Mouse (Mus musculus): Measurements from ENCODE around the gene Gm7247. TPM values are rescaled to one million over a fixed set of nuclear protein-coding genes. Genes with fewer than 3 reads are reported as not detected.
A peak's percentile ranks its signal among the peaks of the same experiment; 100 is the strongest.
"Not testable (repeated sequence)": the region's sequence is repeated elsewhere in the genome, so short reads cannot be mapped to it uniquely, and the experiment has no call there.

Gene Gm7247
- not detected in 2 replicates for total RNA-seq (2014; fragmentation: Nextera tagmentation)
- not detected in 2 replicates for total RNA-seq (2017)

GRCm38 (mm10) chr14:51361456-51361855, at the start of gene Gm7247:
TSS of gene Gm7247 (plus strand) at chr14:51361756.
- ATAC-seq (replicated peaks; ENCODE audit: poor library complexity, severe bottlenecking), result no peak

- ATAC-seq (replicated peaks; ENCODE audit: poor library complexity, severe bottlenecking), result no peak
These were observed 37.6 kb upstream of the Gm7247 start for GRCm38 (mm10) chr14:51324001-51324400.

GRCm38 (mm10) chr14:51346027-51346426, 15.5 kb upstream of the Gm7247 start:
- ATAC-seq (replicated peaks; ENCODE audit: poor library complexity, severe bottlenecking), result peak; percentile 52; the same call in 1 of the 2 replicates

- peak; percentile 59 for ATAC-seq (replicated peaks; ENCODE audit: poor library complexity, severe bottlenecking)
These were observed 3.2 kb upstream of the Gm7247 start for GRCm38 (mm10) chr14:51358111-51358982.

- no peak for ATAC-seq (replicated peaks; ENCODE audit: poor library complexity, severe bottlenecking)
These were observed 21.2 kb downstream of the Gm7247 start for GRCm38 (mm10) chr14:51382805-51383204.

- no peak for ATAC-seq (replicated peaks; ENCODE audit: poor library complexity, severe bottlenecking)
These were observed 22.8 kb downstream of the Gm7247 start for GRCm38 (mm10) chr14:51384351-51384750.

GRCm38 (mm10) chr14:51385741-51386140, 24.2 kb downstream of the Gm7247 start:
- ATAC-seq (replicated peaks; ENCODE audit: poor library complexity, severe bottlenecking), result peak; percentile 44

GRCm38 (mm10) chr14:51387768-51388167, 26.2 kb downstream of the Gm7247 start:
- no peak for ATAC-seq (replicated peaks; ENCODE audit: poor library complexity, severe bottlenecking)

GRCm38 (mm10) chr14:51388222-51388621, 26.7 kb downstream of the Gm7247 start:
- no peak for ATAC-seq (replicated peaks; ENCODE audit: poor library complexity, severe bottlenecking)

- ATAC-seq (replicated peaks; ENCODE audit: poor library complexity, severe bottlenecking), result no peak
These were observed 49.0 kb downstream of the Gm7247 start, which contains the start of gene Vmn2r88 for GRCm38 (mm10) chr14:51410520-51410919. TSS of gene Vmn2r88 (plus strand) at chr14:51410820.

GRCm38 (mm10) chr14:51423885-51424284, 62.3 kb downstream of the Gm7247 start:
- ATAC-seq (replicated peaks; ENCODE audit: poor library complexity, severe bottlenecking), result no peak

GRCm38 (mm10) chr14:51430138-51430537, 68.6 kb downstream of the Gm7247 start:
- ATAC-seq (replicated peaks; ENCODE audit: poor library complexity, severe bottlenecking), result not testable (repeated sequence)

GRCm38 (mm10) chr14:51434546-51434945, 73.0 kb downstream of the Gm7247 start:
- no peak for ATAC-seq (replicated peaks; ENCODE audit: poor library complexity, severe bottlenecking)

GRCm38 (mm10) chr14:51435020-51435419, 73.5 kb downstream of the Gm7247 start:
- no peak for ATAC-seq (replicated peaks; ENCODE audit: poor library complexity, severe bottlenecking)

- ATAC-seq (replicated peaks; ENCODE audit: poor library complexity, severe bottlenecking), result no peak
These were observed 77.4 kb downstream of the Gm7247 start for GRCm38 (mm10) chr14:51438955-51439354.

- not testable (repeated sequence) for ATAC-seq (replicated peaks; ENCODE audit: poor library complexity, severe bottlenecking)
These were observed 90.0 kb downstream of the Gm7247 start, which contains the start of gene Vmn2r89 for GRCm38 (mm10) chr14:51451557-51451956. TSS of gene Vmn2r89 (plus strand) at chr14:51451857.

GRCm38 (mm10) chr14:51480278-51480677, 118.7 kb downstream of the Gm7247 start:
- ATAC-seq (replicated peaks; ENCODE audit: poor library complexity, severe bottlenecking), result not testable (repeated sequence)

GRCm38 (mm10) chr14:51481332-51482015, 119.9 kb downstream of the Gm7247 start:
- ATAC-seq (replicated peaks; ENCODE audit: poor library complexity, severe bottlenecking), result not testable (repeated sequence)

- no peak for ATAC-seq (replicated peaks; ENCODE audit: poor library complexity, severe bottlenecking)
These were observed 120.6 kb downstream of the Gm7247 start for GRCm38 (mm10) chr14:51482051-51482715.

GRCm38 (mm10) chr14:51482971-51483381, 121.4 kb downstream of the Gm7247 start:
- ATAC-seq (replicated peaks; ENCODE audit: poor library complexity, severe bottlenecking), result not testable (repeated sequence)
